Mouse (Mus musculus) limb, embryonic 12.5 days (tissue): ENCODE results near the gene Spata2. TPM values are rescaled to one million over a fixed set of nuclear protein-coding genes. Genes with fewer than 3 reads are reported as not detected.

ENCODE experiments used
- ATAC-seq: fragments of 200-750 bp; cut with Nextera tagmentation; 2 replicates; pipeline ENCODE4 v1.8.0; 2017; ENCODE audit warnings: low read depth, moderate TSS enrichment; ENCODE audit not compliant: insufficient number of reproducible peaks, insufficient read depth, low FRiP score, low TSS enrichment
- H3K27ac ChIP-seq: fragments of 300-500 bp; sonication (generic); 2 replicates; pipeline ENCODE4 v1.5.1; 2016; ENCODE audit warnings: mild to moderate bottlenecking, moderate library complexity
- H3K27me3 ChIP-seq: fragments of 300-500 bp; sonication (generic); 2 replicates; pipeline ENCODE4 v1.6.1; 2016; ENCODE audit warnings: mild to moderate bottlenecking, moderate library complexity
- H3K36me3 ChIP-seq: fragments of 300-500 bp; sonication (generic); 2 replicates; pipeline ENCODE4 v1.6.1; 2016; ENCODE audit warnings: mild to moderate bottlenecking, moderate library complexity
- H3K4me1 ChIP-seq: fragments of 300-500 bp; sonication (generic); replicated peaks from 2 replicates; pipeline ENCODE4 v1.6.1; 2016
- H3K4me2 ChIP-seq: fragments of 300-500 bp; sonication (generic); 2 replicates; pipeline ENCODE4 v1.6.1; 2016; ENCODE audit warnings: mild to moderate bottlenecking, moderate library complexity
- H3K4me3 ChIP-seq: fragments of 300-500 bp; sonication (generic); replicated peaks from 2 replicates; pipeline ENCODE4 v1.5.1; 2016; ENCODE audit warnings: mild to moderate bottlenecking
- H3K9ac ChIP-seq: fragments of 300-500 bp; sonication (generic); replicated peaks from 2 replicates; pipeline ENCODE4 v1.6.1; 2016; ENCODE audit warnings: mild to moderate bottlenecking, moderate library complexity
- H3K9me3 ChIP-seq: fragments of 300-500 bp; sonication (generic); 2 replicates; pipeline ENCODE4 v1.6.1; 2016; ENCODE audit warnings: mild to moderate bottlenecking, moderate library complexity
- WGBS: fragments of 180-500 bp; shearing (Covaris S2); methylation state at CpG from one replicate; pipeline ENCODE4 v1.1.7; 2016; 5-methylcytosine and 5-hydroxymethylcytosine counted together
- polyA plus RNA-seq: library from polyadenylated mRNA; unstranded; fragments of >200 nt; fragmentation: Nextera tagmentation; extraction: Ambion mirVana; gene quantifications from 2 replicates; pipeline ENCODE4 v1.2.1, GENCODE M21; 2016

Spata2 gene
- polyA plus RNA-seq, 1 experiment from 2014 or later = 14.9 TPM

GRCm38 (mm10) chr2:167443411-167444193 lies 49.1 kb downstream of the Spata2 start:
- Histone ChIP-seq H3K9me3 (no peaks in the 10 kb centered on the region), H3K4me3 (no peak overlapping the region), H3K4me1 (no peaks in the 10 kb centered on the region), H3K9ac (no peak overlapping the region), H3K36me3 (peaks cover 90% of the 10 kb centered on the region), H3K27ac (no peak overlapping the region), H3K27me3 (no peaks in the 10 kb centered on the region), H3K4me2 (no peak overlapping the region)
- ATAC-seq = no peak
- WGBS = 92% methylated on average over 4 of the region's 4 CpGs

GRCm38 (mm10) chr2:167439422-167439821 lies 53.3 kb downstream of the Spata2 start:
- Histone ChIP-seq H3K4me1 (no peaks in the 10 kb centered on the region), H3K27me3 (no peaks in the 10 kb centered on the region), H3K4me3 (no peak overlapping the region), H3K4me2 (no peak overlapping the region), H3K27ac (no peak overlapping the region), H3K9me3 (no peaks in the 10 kb centered on the region), H3K36me3 (peaks cover 88% of the 10 kb centered on the region), H3K9ac (no peak overlapping the region)
- WGBS = 97% methylated on average over 3 of the region's 3 CpGs
- ATAC-seq = no peak

GRCm38 (mm10) chr2:167436371-167436770 lies 56.3 kb downstream of the Spata2 start:
- H3K4me3 ChIP-seq = no peak overlapping the region
- H3K27ac ChIP-seq = no peak overlapping the region
- no peaks in the 10 kb centered on the region for H3K4me1 ChIP-seq
- peaks cover 74% of the 10 kb centered on the region for H3K36me3 ChIP-seq
- H3K27me3 ChIP-seq = no peaks in the 10 kb centered on the region
- WGBS = 93% methylated on average over 5 of the region's 5 CpGs
- no peak for ATAC-seq
- H3K9ac ChIP-seq = no peak overlapping the region
- no peaks in the 10 kb centered on the region for H3K9me3 ChIP-seq
- no peak overlapping the region for H3K4me2 ChIP-seq

- peaks cover 70% of the 10 kb centered on the region for H3K36me3 ChIP-seq
- H3K4me2 ChIP-seq = no peak overlapping the region
- no peaks in the 10 kb centered on the region for H3K4me1 ChIP-seq
- no peak overlapping the region for H3K4me3 ChIP-seq
- 90% methylated on average over 2 of the region's 2 CpGs for WGBS
- no peaks in the 10 kb centered on the region for H3K9me3 ChIP-seq
- H3K9ac ChIP-seq = no peak overlapping the region
- no peak overlapping the region for H3K27ac ChIP-seq
- H3K27me3 ChIP-seq = no peaks in the 10 kb centered on the region
- no peak for ATAC-seq
Measured at GRCm38 (mm10) chr2:167435631-167436030, 57.1 kb downstream of the Spata2 start.

GRCm38 (mm10) chr2:167434570-167434969 lies 58.1 kb downstream of the Spata2 start:
- no peak for ATAC-seq
- peaks cover 66% of the 10 kb centered on the region for H3K36me3 ChIP-seq
- no peaks in the 10 kb centered on the region for H3K9me3 ChIP-seq
- no peak overlapping the region for H3K4me3 ChIP-seq
- H3K27me3 ChIP-seq = no peaks in the 10 kb centered on the region
- no peak overlapping the region for H3K27ac ChIP-seq
- H3K9ac ChIP-seq = no peak overlapping the region
- no peaks in the 10 kb centered on the region for H3K4me1 ChIP-seq
- WGBS = 92% methylated on average over 6 of the region's 6 CpGs
- no peak overlapping the region for H3K4me2 ChIP-seq

GRCm38 (mm10) chr2:167431418-167431776 lies 61.3 kb downstream of the Spata2 start:
- Histone ChIP-seq H3K36me3 (peaks cover 66% of the 10 kb centered on the region), H3K4me1 (no peaks in the 10 kb centered on the region), H3K4me3 (no peak overlapping the region), H3K4me2 (no peak overlapping the region), H3K9me3 (no peaks in the 10 kb centered on the region), H3K27ac (peak overlapping the region; percentile 23; the same call in 1 of the 2 replicates), H3K9ac (no peak overlapping the region), H3K27me3 (no peaks in the 10 kb centered on the region)
- no peak for ATAC-seq
- 58% methylated on average over 7 of the region's 7 CpGs for WGBS

Other genes with a start within 250 kb of the Spata2 start
- 11.4 and 14.1 TPM in 2 replicates for gene B4galt5, start 143.7 kb downstream of the Spata2 start, polyA plus RNA-seq
- gene Slc9a8, start 71.2 kb downstream of the Spata2 start, polyA plus RNA-seq = 24.9 and 27.0 TPM in 2 replicates
- gene Rnf114, start 242 bp downstream of the Spata2 start, polyA plus RNA-seq = 99.2 and 101 TPM in 2 replicates
- gene Snai1, start 45.3 kb upstream of the Spata2 start, polyA plus RNA-seq = 69.0 and 82.0 TPM in 2 replicates
- gene Ube2v1, start 139.2 kb upstream of the Spata2 start, polyA plus RNA-seq = 264 and 267 TPM in 2 replicates
- gene Gm20431, start 168.6 kb upstream of the Spata2 start, polyA plus RNA-seq = 7.5 and 11.9 TPM in 2 replicates
- 3.7 and 4.0 TPM in 2 replicates for gene Cebpb, start 196.0 kb upstream of the Spata2 start, polyA plus RNA-seq
- 39.3 and 40.8 TPM in 2 replicates for gene Tmem189, start 196.9 kb upstream of the Spata2 start, polyA plus RNA-seq